Mouse (Mus musculus) neutrophil, adult 59 days (primary cell): ENCODE data around the gene Olfr23. TPM values are rescaled to one million over a fixed set of nuclear protein-coding genes. Genes with fewer than 3 reads are reported as not detected.

ENCODE experiments used
- total RNA-seq, 2 experiments: library from RNA; stranded (reverse); gene quantifications; 1 replicate in 1 of 2; 2 replicates in 1 of 2; pipeline ENCODE4 v1.2.4; 2023

Gene Olfr23
- total RNA-seq: not detected

GRCm38 (mm10) chr11:73936377-73936776, at the start of gene Olfr23:
Gene Olfr23 (plus strand): TSS chr11:73936677.

GRCm38 (mm10) chr11:73890671-73891070, 45.8 kb upstream of the Olfr23 start, which contains the start of gene Olfr394:
Gene Olfr394 (minus strand): TSS chr11:73890771.

GRCm38 (mm10) chr11:73909199-73909598, 27.3 kb upstream of the Olfr23 start, which contains the start of gene Olfr395:
Gene Olfr395 (minus strand): TSS chr11:73909299.

GRCm38 (mm10) chr11:73960517-73960916, 24.0 kb downstream of the Olfr23 start, which contains the start of gene Olfr397:
Gene Olfr397 (plus strand): TSS chr11:73960817.

GRCm38 (mm10) chr11:73990307-73990706, 53.8 kb downstream of the Olfr23 start, which contains the start of gene Olfr398:
Gene Olfr398 (minus strand): TSS chr11:73990407.

Other genes starting within 250 kb of the Olfr23 start
- gene Zfp735, start 247.9 kb upstream of the Olfr23 start, total RNA-seq: not detected
- not detected for gene Olfr389, start 156.0 kb upstream of the Olfr23 start, total RNA-seq
- gene Olfr390, start 153.7 kb upstream of the Olfr23 start, total RNA-seq: not detected
- not detected for gene Olfr391-ps, start 133.6 kb upstream of the Olfr23 start, total RNA-seq
- not detected for gene Olfr392, start 119.6 kb upstream of the Olfr23 start, total RNA-seq
- gene Olfr393, start 85.2 kb upstream of the Olfr23 start, total RNA-seq: not detected
- not detected for gene Olfr394, start 45.9 kb upstream of the Olfr23 start, total RNA-seq
- gene Olfr395, start 27.4 kb upstream of the Olfr23 start, total RNA-seq: not detected
- gene Olfr397, start 24.1 kb downstream of the Olfr23 start, total RNA-seq: not detected
- not detected for gene Olfr398, start 53.7 kb downstream of the Olfr23 start, total RNA-seq
- gene Olfr139, start 119.9 kb downstream of the Olfr23 start, total RNA-seq: not detected
- not detected for gene Olfr399, start 119.9 kb downstream of the Olfr23 start, total RNA-seq
- not detected for gene Zfp616, start 133.3 kb downstream of the Olfr23 start, total RNA-seq
- not detected for gene Olfr401, start 177.0 kb downstream of the Olfr23 start, total RNA-seq
- not detected for gene Olfr402, start 216.9 kb downstream of the Olfr23 start, total RNA-seq
- not detected for gene Olfr403, start 249.6 kb downstream of the Olfr23 start, total RNA-seq